Mouse (Mus musculus) leukemia stem cell, adult 10-12 weeks (primary cell): Measurements from ENCODE around the gene Gm4763. TPM values are rescaled to one million over a fixed set of nuclear protein-coding genes. Genes with fewer than 3 reads are reported as not detected.

Experiments used
- polyA plus RNA-seq: library from polyadenylated mRNA; stranded (reverse); fragments of >175 nt; gene quantifications from 2 replicates; pipeline ENCODE4 v1.2.3, GENCODE M21; 2012; ENCODE audit warnings: low replicate concordance

Gene Gm4763
- not detected in 2 replicates for polyA plus RNA-seq

GRCm38 (mm10) chr7:24726808-24727207 is at the start of gene Gm4763:
Gm4763 (minus strand) TSS chr7:24726908.

GRCm38 (mm10) chr7:24760211-24760610 is 33.5 kb upstream of the Gm4763 start, which contains the start of gene Cd177:
Cd177 (minus strand) TSS chr7:24760311.

GRCm38 (mm10) chr7:24708832-24709292 is 17.8 kb downstream of the Gm4763 start, which contains the start of gene BC049730:
BC049730 (plus strand) TSS chr7:24709242.

GRCm38 (mm10) chr7:24676575-24676974 is 50.1 kb downstream of the Gm4763 start, which contains the start of gene Tex101:
Tex101 (minus strand) TSS chr7:24676675.

Other genes starting within 250 kb of the Gm4763 start
- gene Cadm4, start 244.9 kb downstream of the Gm4763 start, polyA plus RNA-seq = 4.2 and 15.4 TPM in 2 replicates
- gene Zfp428, start 219.9 kb downstream of the Gm4763 start, polyA plus RNA-seq = 13.1 and 23.9 TPM in 2 replicates
- not detected in 2 replicates for gene AC161166.1, start 214.5 kb downstream of the Gm4763 start, polyA plus RNA-seq
- 8.4 and 8.9 TPM in 2 replicates for gene Irgq, start 196.2 kb downstream of the Gm4763 start, polyA plus RNA-seq
- gene Pinlyp, start 180.8 kb downstream of the Gm4763 start, polyA plus RNA-seq = not detected in 2 replicates
- 117 and 588 TPM in 2 replicates for gene Xrcc1, start 180.6 kb downstream of the Gm4763 start, polyA plus RNA-seq
- gene Ethe1, start 139.4 kb downstream of the Gm4763 start, polyA plus RNA-seq = 11.9 and 12.2 TPM in 2 replicates
- 0.47 and 1.9 TPM in 2 replicates for gene Zfp575, start 139.3 kb downstream of the Gm4763 start, polyA plus RNA-seq
- 2.1 and 4.4 TPM in 2 replicates for gene Phldb3, start 116.1 kb downstream of the Gm4763 start, polyA plus RNA-seq
- not detected in 2 replicates for gene Lypd3, start 90.4 kb downstream of the Gm4763 start, polyA plus RNA-seq
- not detected in 2 replicates for gene Tex101, start 50.2 kb downstream of the Gm4763 start, polyA plus RNA-seq
- not detected in 2 replicates for gene BC049730, start 17.7 kb downstream of the Gm4763 start, polyA plus RNA-seq
- 2.3 and 4.1 TPM in 2 replicates for gene Cd177, start 33.4 kb upstream of the Gm4763 start, polyA plus RNA-seq
- gene Ceacam10, start 50.3 kb upstream of the Gm4763 start, polyA plus RNA-seq = not detected in 2 replicates
- 2.4 TPM in 1 of 2 replicates, not detected in the other for gene Gm9844, start 135.3 kb upstream of the Gm4763 start, polyA plus RNA-seq
- not detected in 2 replicates for gene Lypd4, start 143.0 kb upstream of the Gm4763 start, polyA plus RNA-seq
- not detected in 2 replicates for gene Dmrtc2, start 143.1 kb upstream of the Gm4763 start, polyA plus RNA-seq
- 787 and 2,493 TPM in 2 replicates for gene Rps19, start 157.5 kb upstream of the Gm4763 start, polyA plus RNA-seq
- gene Cd79a, start 170.5 kb upstream of the Gm4763 start, polyA plus RNA-seq = 103 and 452 TPM in 2 replicates
- 349 and 427 TPM in 2 replicates for gene Arhgef1, start 176.0 kb upstream of the Gm4763 start, polyA plus RNA-seq
- not detected in 2 replicates for gene Gm4881, start 217.6 kb upstream of the Gm4763 start, polyA plus RNA-seq
- 176 and 289 TPM in 2 replicates for gene Rabac1, start 245.8 kb upstream of the Gm4763 start, polyA plus RNA-seq